Mouse (Mus musculus): ENCODE data around the gene Mrps22. TPM values are rescaled to one million over a fixed set of nuclear protein-coding genes. Genes with fewer than 3 reads are reported as not detected.

Mrps22 gene
- 26.8 and 59.8 TPM in 2 replicates for polyA plus RNA-seq (2012; ENCODE audit: low replicate concordance)

DNA sequence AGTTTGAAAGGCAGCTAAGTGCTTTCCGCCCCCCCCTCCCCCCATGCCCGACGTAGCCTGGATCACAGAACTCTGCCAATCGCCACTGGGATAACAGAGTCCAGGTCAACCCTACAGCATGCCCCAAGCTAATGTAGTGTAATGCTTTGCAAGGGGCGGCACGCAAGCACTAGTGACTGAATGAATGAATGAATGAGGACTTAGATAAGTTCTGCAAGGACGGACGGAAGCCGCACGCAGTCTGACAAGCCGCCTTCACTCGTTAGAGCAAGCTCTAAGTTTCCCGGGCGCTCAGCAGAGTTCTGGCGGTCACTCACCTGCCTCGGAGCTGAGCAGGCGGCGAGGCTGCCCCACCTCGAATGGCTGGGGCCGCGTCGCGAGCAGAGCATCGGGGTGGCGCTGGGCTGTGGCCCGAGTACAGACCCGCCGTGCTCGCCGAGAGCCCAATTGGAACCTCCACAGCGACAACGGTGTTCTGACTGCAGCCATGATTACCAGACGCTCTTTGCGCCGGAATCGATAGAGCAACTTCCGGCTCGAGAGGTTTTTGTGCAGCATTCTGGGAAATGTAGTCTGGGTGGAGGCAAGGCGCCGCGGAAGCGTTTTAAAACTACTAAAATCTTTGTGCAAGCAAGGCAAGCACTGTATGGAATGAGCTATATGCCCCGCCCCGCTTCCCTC lies at the start of gene Mrps22:
Gene Mrps22 (minus strand): TSS at position 505 of the 681 bp plus-strand sequence.

DNA sequence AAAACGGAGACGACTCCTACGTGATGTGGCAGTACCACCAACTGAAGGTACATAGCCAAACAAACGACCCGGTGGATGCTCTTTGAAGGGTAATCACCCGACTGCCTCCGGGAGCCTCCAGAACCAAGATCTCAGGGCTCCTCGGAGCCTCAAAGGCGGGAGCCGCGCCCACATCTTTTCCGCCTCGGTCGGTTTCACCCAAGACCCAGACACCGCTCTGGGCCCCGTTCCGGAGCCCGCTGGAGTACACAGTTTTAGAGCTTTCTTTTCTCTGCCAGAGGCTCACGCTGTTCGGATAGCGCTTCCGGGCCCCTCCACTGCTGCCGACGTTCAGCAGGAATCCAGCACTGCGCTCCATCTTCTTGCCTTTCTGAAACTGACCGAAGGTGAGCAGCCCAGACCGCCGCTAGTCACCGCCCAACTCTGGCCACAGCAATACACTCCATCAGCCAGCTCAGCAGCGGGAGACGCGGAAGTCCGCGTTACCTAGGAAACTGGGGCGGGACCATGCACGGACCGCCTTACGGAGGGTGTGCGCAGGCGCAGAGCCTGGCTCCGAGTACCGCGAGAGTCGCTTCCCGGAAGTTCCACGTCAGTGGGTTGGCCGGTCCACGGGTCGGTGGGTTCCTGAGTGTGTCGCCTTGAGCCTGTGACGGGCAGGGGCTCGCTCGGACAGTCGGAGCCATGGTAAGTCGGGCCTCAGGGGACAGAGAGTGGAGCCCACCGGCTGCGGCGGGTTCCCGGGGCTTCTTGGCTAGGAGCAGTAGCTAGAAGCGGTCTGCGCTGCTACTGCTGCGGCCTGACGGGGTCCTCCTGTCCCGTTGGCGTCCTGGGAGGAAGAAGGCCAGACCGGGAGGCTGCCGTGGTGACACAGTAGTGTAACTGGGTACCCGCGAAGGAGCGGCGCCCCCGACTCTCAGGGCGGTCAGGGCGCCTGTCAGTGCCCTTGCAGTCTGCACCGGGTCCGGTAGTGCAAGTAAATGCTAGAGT lies 38.0 kb downstream of the Mrps22 start, which contains the start of gene Copb2:
Gene Copb2 (plus strand): TSS at position 585 of the 990 bp plus-strand sequence.

Other genes starting within 250 kb of the Mrps22 start
- gene Rbp1, start 178.7 kb downstream of the Mrps22 start, polyA plus RNA-seq (2012; ENCODE audit: low replicate concordance) = 0.81 and 2.8 TPM in 2 replicates
- 1.7 TPM in 1 of 2 replicates, not detected in the other for gene Rbp2, start 115.5 kb downstream of the Mrps22 start, polyA plus RNA-seq (2012; ENCODE audit: low replicate concordance)
- gene Copb2, start 37.9 kb downstream of the Mrps22 start, polyA plus RNA-seq (2012; ENCODE audit: low replicate concordance) = 2.3 and 4.0 TPM in 2 replicates
- gene Prr23a1, start 240.8 kb upstream of the Mrps22 start, polyA plus RNA-seq (2012; ENCODE audit: low replicate concordance) = not detected in 2 replicates

Data from leukemia stem cell, adult 10-12 weeks (primary cell).